Mouse (Mus musculus): ENCODE measurements around the gene Sh3bp1.
A peak's percentile ranks its signal among the peaks of the same experiment; 100 is the strongest.

Gene Sh3bp1

GRCm38 (mm10) chr15:78899740-78900584, at the start of gene Sh3bp1:
Gene Sh3bp1, plus strand, starts transcription at chr15:78899768.
- peak; percentile 49 to 57 for DNase-seq (ENCODE audit: low spot score in 2 of 2)

- no peak for DNase-seq (ENCODE audit: low spot score in 2 of 2)
Measured at GRCm38 (mm10) chr15:78850059-78850824, 49.3 kb upstream of the Sh3bp1 start.

GRCm38 (mm10) chr15:78850944-78851343, 48.6 kb upstream of the Sh3bp1 start:
- no peak for DNase-seq (ENCODE audit: low spot score in 2 of 2)

GRCm38 (mm10) chr15:78851505-78852153, 47.9 kb upstream of the Sh3bp1 start:
- DNase-seq (ENCODE audit: low spot score in 2 of 2): peak; percentile 81 to 88

GRCm38 (mm10) chr15:78855303-78855965, 44.1 kb upstream of the Sh3bp1 start, which contains the start of gene Lgals2:
Gene Lgals2, minus strand, starts transcription at chr15:78855529.
- no peak for DNase-seq (ENCODE audit: low spot score in 2 of 2)

- DNase-seq (ENCODE audit: low spot score in 2 of 2): no peak
Measured at GRCm38 (mm10) chr15:78857009-78857408, 42.6 kb upstream of the Sh3bp1 start.

GRCm38 (mm10) chr15:78859311-78859710, 40.3 kb upstream of the Sh3bp1 start:
- no peak for DNase-seq (ENCODE audit: low spot score in 2 of 2)

GRCm38 (mm10) chr15:78859714-78860113, 39.9 kb upstream of the Sh3bp1 start:
- no peak for DNase-seq (ENCODE audit: low spot score in 2 of 2)

- DNase-seq (ENCODE audit: low spot score in 2 of 2): no peak
Measured at GRCm38 (mm10) chr15:78862280-78862679, 37.3 kb upstream of the Sh3bp1 start.

- no peak for DNase-seq (ENCODE audit: low spot score in 2 of 2)
Measured at GRCm38 (mm10) chr15:78863154-78863553, 36.4 kb upstream of the Sh3bp1 start.

- DNase-seq (ENCODE audit: low spot score in 2 of 2): no peak
Measured at GRCm38 (mm10) chr15:78863852-78864253, 35.7 kb upstream of the Sh3bp1 start.

GRCm38 (mm10) chr15:78868398-78868797, 31.2 kb upstream of the Sh3bp1 start:
- DNase-seq (ENCODE audit: low spot score in 2 of 2): no peak

GRCm38 (mm10) chr15:78868826-78869233, 30.7 kb upstream of the Sh3bp1 start:
- DNase-seq (ENCODE audit: low spot score in 2 of 2): no peak

- peak in 1 of 2 experiments; percentile 34 for DNase-seq (ENCODE audit: low spot score in 2 of 2)
Measured at GRCm38 (mm10) chr15:78869775-78870174, 29.8 kb upstream of the Sh3bp1 start.

- no peak for DNase-seq (ENCODE audit: low spot score in 2 of 2)
Measured at GRCm38 (mm10) chr15:78872021-78872608, 27.5 kb upstream of the Sh3bp1 start.

GRCm38 (mm10) chr15:78873803-78874435, 25.6 kb upstream of the Sh3bp1 start:
- DNase-seq (ENCODE audit: low spot score in 2 of 2): no peak

GRCm38 (mm10) chr15:78874989-78875388, 24.6 kb upstream of the Sh3bp1 start:
- no peak for DNase-seq (ENCODE audit: low spot score in 2 of 2)

- no peak for DNase-seq (ENCODE audit: low spot score in 2 of 2)
Measured at GRCm38 (mm10) chr15:78875537-78875936, 24.0 kb upstream of the Sh3bp1 start.

- DNase-seq (ENCODE audit: low spot score in 2 of 2): peak in 1 of 2 experiments; percentile 69
Measured at GRCm38 (mm10) chr15:78876258-78876696, 23.3 kb upstream of the Sh3bp1 start.

- DNase-seq (ENCODE audit: low spot score in 2 of 2): peak; percentile 75 to 85
Measured at GRCm38 (mm10) chr15:78876991-78877809, 22.4 kb upstream of the Sh3bp1 start, which contains the start of gene Gga1. Gene Gga1, plus strand, starts transcription at chr15:78877190.
